Mouse (Mus musculus) liver, embryonic 16.5 days (tissue): ENCODE data around the gene Dsn1. TPM values are rescaled to one million over a fixed set of nuclear protein-coding genes. Genes with fewer than 3 reads are reported as not detected.

Experiments used
- ATAC-seq: fragments of 200-750 bp; cut with Nextera tagmentation; 2 replicates; pipeline ENCODE4 v1.8.0; 2017; ENCODE audit warnings: low read depth, mild to moderate bottlenecking, moderate number of reproducible peaks, moderate library complexity
- H3K27ac ChIP-seq: fragments of 300-500 bp; sonication (generic); 2 replicates; pipeline ENCODE4 v1.5.1; 2014; ENCODE audit warnings: mild to moderate bottlenecking, low read length
- H3K27me3 ChIP-seq: fragments of 300-500 bp; sonication (generic); 2 replicates; pipeline ENCODE4 v1.6.1; 2014; ENCODE audit warnings: low read depth, low read length, mixed read lengths; ENCODE audit not compliant: control insufficient read depth, insufficient read depth
- H3K36me3 ChIP-seq: fragments of 300-500 bp; sonication (generic); 2 replicates; pipeline ENCODE4 v1.6.1; 2014; ENCODE audit warnings: mild to moderate bottlenecking; ENCODE audit not compliant: control insufficient read depth, insufficient read depth
- H3K4me1 ChIP-seq: fragments of 300-500 bp; sonication (generic); 2 replicates; pipeline ENCODE4 v1.6.1; 2014; ENCODE audit warnings: low read depth, low read length, mixed read lengths; ENCODE audit not compliant: control insufficient read depth
- H3K4me2 ChIP-seq: fragments of 300-500 bp; sonication (generic); 2 replicates; pipeline ENCODE4 v1.6.1; 2014; ENCODE audit warnings: low read depth, low read length, mixed read lengths
- H3K4me3 ChIP-seq: fragments of 300-500 bp; sonication (generic); 2 replicates; pipeline ENCODE4 v1.5.1; 2014; ENCODE audit warnings: low read depth, mild to moderate bottlenecking, low read length
- H3K9ac ChIP-seq: fragments of 300-500 bp; sonication (generic); 2 replicates; pipeline ENCODE4 v1.6.1; 2014; ENCODE audit warnings: low read depth, low read length
- H3K9me3 ChIP-seq: fragments of 300-500 bp; sonication (generic); replicated peaks from 2 replicates; pipeline ENCODE4 v1.6.1; 2016; ENCODE audit warnings: low read length; ENCODE audit not compliant: control insufficient read depth
- WGBS: fragments of 180-500 bp; shearing (Covaris S2); extraction: QIAGEN DNeasy Blood & Tissue Kit; methylation state at CpG from one replicate; pipeline ENCODE4 v1.1.7; 2014; ENCODE audit not compliant: insufficient replicate concordance; 5-methylcytosine and 5-hydroxymethylcytosine counted together
- polyA plus RNA-seq: library from polyadenylated mRNA; unstranded; fragments of >200 nt; fragmentation: Nextera tagmentation; extraction: Ambion mirVana; gene quantifications from 2 replicates; pipeline ENCODE4 v1.2.1, GENCODE M21; 2015

The Dsn1 gene
- polyA plus RNA-seq, 1 experiment from 2014 or later: 26.7 TPM

DNA sequence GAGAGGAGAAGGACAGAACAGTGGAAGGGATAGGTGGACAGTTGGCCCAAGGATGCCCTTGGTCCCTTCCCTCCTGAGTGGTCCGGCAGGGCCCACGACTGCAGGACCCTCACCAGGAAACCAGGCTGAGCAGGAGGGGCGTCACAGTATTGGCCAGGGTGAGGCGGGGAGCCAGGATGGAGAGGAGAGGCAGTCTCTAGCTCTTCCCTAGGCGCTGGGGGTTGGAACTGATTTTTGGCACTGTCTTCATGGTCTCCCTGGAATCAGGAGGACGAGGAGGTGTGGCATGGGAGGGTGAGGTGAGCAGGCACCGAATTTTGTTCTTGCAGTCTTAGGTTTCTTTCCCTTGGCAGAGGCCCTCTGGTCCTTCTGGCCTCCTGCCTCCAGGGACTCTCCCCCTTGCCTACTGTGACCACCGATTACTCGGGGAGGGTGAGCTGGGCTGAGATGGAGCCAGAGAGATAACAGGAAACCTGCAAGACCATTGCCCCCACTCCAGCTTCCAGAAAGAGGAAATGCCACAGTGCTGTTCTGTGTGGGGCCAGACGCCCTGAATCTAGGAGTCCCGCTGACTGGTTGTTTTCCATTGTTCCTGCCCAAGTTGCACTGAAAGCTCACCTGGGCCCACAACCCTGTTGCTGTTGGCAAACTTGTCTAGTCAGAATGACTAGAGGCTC is 3.8 kb upstream of the Dsn1 start:
- 25% methylated on average over 11 of the region's 11 CpGs for WGBS
- Histone ChIP-seq H3K27ac (no peak overlapping the region), H3K36me3 (no peaks in the 10 kb centered on the region), H3K9me3 (no peaks in the 10 kb centered on the region), H3K4me3 (no peak overlapping the region), H3K27me3 (no peaks in the 10 kb centered on the region), H3K9ac (no peak overlapping the region), H3K4me1 (peaks cover 38% of the 10 kb centered on the region), H3K4me2 (no peak overlapping the region)
- no peak for ATAC-seq

DNA sequence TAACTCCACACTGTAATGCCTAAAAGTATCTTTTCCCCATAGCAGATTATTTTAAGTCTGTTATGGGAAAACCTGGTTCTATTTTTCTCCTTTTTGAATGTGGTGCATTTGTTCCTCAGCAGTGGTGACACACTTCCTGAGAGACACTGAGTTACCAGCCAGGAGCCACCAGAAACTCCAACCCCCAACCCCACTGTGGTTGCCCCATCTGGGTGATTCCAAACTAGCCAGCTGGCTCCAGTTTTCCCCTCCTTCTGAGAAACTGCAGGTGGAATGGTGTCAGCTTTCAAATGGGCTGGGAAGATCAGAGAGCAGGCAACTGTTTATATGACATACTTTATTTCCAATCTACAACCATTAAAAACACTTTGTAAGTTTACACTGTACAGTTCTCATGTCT is 3.2 kb upstream of the Dsn1 start:
- ATAC-seq: no peak
- Histone ChIP-seq H3K4me2 (no peak overlapping the region), H3K9ac (no peak overlapping the region), H3K27ac (no peak overlapping the region), H3K4me3 (no peak overlapping the region), H3K36me3 (0 out of 2 replicates have a peak, but pooled peaks cover 2% of the 10 kb centered on the region), H3K9me3 (no peaks in the 10 kb centered on the region), H3K4me1 (peaks cover 37% of the 10 kb centered on the region), H3K27me3 (no peaks in the 10 kb centered on the region)

DNA sequence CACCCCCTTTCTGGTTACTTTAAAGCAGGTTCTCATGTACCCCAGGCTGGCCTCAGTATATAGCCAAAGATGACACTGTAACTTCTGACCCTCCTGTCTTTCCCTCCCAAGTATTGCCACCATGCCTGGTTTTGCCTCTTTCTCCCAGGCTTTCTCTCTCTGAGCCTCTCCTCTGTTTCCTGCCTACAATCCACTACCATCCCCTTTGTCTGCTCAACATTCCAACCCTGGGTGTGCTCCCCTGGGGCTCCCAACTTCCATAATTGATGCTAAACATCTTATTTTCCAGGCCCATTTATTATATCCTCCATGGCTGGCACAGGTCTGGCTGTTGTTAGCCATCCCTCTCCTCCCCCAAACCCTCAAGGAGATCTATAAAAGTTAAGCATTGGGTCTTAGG is 1.6 kb upstream of the Dsn1 start:
- no peak for ATAC-seq
- no peaks in the 10 kb centered on the region for H3K27me3 ChIP-seq
- no peak overlapping the region for H3K27ac ChIP-seq
- no peak overlapping the region for H3K4me3 ChIP-seq
- H3K9ac ChIP-seq: no peak overlapping the region
- H3K36me3 ChIP-seq: peaks cover 15% of the 10 kb centered on the region
- H3K4me1 ChIP-seq: peaks cover 37% of the 10 kb centered on the region
- H3K4me2 ChIP-seq: no peak overlapping the region
- H3K9me3 ChIP-seq: no peaks in the 10 kb centered on the region

DNA sequence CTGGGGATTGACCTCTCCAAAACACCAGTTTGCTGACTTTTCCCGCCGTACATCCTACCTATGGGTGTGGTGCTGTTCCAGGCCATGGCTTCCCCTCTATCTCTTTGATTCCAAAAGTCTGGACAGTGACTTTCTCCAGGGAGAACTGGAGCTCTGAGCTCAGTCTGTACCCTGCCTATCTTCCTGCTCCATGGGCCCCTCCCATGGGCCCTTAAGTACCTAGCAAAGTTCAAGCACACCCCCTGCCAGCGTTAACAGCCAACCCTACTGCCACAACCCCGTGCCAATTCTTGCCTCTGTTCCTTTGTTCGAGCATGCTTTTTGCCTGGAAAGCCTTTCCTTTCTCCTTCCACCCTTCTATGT is 261 bp upstream of the Dsn1 start:
- Histone ChIP-seq H3K27ac (peak overlapping the region; percentile 86), H3K4me1 (peaks cover 32% of the 10 kb centered on the region), H3K4me3 (peak overlapping the region; percentile 79), H3K9ac (peak overlapping the region; percentile 90), H3K27me3 (no peaks in the 10 kb centered on the region), H3K4me2 (peak overlapping the region; percentile 84), H3K9me3 (no peaks in the 10 kb centered on the region), H3K36me3 (peaks cover 21% of the 10 kb centered on the region)
- ATAC-seq: no peak; the same call in 1 of the 2 replicates
- 24% methylated on average over 5 of the region's 5 CpGs for WGBS

DNA sequence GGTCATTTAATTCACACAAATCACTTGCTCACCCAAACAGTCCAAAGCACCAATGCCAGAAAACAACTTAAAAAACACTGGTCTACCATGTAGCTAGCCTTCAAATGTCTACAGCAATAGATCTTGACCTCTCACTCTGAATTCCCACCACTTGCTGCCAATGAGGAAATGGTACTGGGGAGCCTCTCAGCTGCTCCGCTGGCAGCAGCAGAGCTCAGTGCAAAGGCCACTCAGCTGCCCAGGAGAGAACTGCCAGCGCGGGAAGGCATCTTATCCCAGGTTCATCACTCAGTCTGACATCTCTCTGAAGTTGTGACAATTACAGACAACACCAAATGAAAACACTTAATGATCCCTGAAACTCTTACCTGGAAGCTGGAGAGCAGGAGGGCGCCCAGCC is 4.6 kb downstream of the Dsn1 start:
- Histone ChIP-seq H3K36me3 (peaks cover 51% of the 10 kb centered on the region), H3K9me3 (no peaks in the 10 kb centered on the region), H3K27me3 (no peaks in the 10 kb centered on the region), H3K4me2 (no peak overlapping the region), H3K4me1 (peaks cover 12% of the 10 kb centered on the region), H3K4me3 (no peak overlapping the region), H3K9ac (no peak overlapping the region), H3K27ac (no peak overlapping the region)
- ATAC-seq: no peak
- WGBS: 88% methylated on average over 4 of the region's 4 CpGs

DNA sequence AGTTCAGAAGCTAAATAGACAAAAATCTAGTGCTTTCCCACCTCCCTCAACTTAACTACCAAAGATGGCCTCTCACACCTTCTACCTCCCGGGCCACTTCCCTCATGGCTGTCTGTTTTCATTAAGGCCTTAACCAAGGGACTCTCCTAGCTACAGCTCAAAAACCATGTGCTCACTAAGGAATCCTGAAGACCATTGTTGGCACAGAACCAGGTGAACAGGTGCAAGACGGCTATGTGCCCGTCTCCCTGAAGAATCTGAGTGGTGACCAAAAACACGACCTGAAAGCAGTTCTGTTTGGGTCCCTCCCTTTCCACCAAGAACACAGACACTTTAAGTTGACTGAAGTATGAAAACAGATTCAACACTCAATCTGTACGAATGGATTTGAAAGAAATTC is 8.7 kb downstream of the Dsn1 start:
- Histone ChIP-seq H3K9me3 (no peaks in the 10 kb centered on the region), H3K4me2 (no peak overlapping the region), H3K4me1 (no peaks in the 10 kb centered on the region), H3K27ac (no peak overlapping the region), H3K9ac (no peak overlapping the region), H3K4me3 (no peak overlapping the region), H3K36me3 (peaks cover 56% of the 10 kb centered on the region), H3K27me3 (no peaks in the 10 kb centered on the region)
- no peak for ATAC-seq
- 86% methylated on average over 5 of the region's 5 CpGs for WGBS

DNA sequence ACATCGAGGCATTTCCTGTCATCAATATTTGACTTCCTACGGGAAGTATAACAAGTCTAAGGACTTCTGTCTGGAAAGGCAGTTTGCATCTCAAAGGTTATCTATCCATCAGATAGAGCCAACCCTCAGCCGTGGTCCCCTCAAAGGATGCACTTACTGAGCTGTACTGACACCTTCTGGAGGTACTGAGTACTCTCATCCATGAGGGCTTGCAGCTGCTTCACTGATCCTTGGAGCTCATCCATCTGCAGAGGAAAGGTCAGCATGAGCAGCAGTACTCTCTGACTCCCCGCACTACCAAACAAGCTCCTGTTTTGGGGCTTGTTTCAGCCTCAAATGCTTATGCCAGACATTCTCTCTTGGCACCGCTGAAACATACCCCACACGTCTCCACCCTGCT is 10.4 kb downstream of the Dsn1 start:
- 66% methylated on average over 6 of the region's 6 CpGs for WGBS
- Histone ChIP-seq H3K27ac (no peak overlapping the region), H3K36me3 (peaks cover 52% of the 10 kb centered on the region), H3K4me2 (no peak overlapping the region), H3K4me3 (no peak overlapping the region), H3K27me3 (no peaks in the 10 kb centered on the region), H3K9ac (no peak overlapping the region), H3K9me3 (no peaks in the 10 kb centered on the region), H3K4me1 (peaks cover 3% of the 10 kb centered on the region)
- ATAC-seq: no peak

DNA sequence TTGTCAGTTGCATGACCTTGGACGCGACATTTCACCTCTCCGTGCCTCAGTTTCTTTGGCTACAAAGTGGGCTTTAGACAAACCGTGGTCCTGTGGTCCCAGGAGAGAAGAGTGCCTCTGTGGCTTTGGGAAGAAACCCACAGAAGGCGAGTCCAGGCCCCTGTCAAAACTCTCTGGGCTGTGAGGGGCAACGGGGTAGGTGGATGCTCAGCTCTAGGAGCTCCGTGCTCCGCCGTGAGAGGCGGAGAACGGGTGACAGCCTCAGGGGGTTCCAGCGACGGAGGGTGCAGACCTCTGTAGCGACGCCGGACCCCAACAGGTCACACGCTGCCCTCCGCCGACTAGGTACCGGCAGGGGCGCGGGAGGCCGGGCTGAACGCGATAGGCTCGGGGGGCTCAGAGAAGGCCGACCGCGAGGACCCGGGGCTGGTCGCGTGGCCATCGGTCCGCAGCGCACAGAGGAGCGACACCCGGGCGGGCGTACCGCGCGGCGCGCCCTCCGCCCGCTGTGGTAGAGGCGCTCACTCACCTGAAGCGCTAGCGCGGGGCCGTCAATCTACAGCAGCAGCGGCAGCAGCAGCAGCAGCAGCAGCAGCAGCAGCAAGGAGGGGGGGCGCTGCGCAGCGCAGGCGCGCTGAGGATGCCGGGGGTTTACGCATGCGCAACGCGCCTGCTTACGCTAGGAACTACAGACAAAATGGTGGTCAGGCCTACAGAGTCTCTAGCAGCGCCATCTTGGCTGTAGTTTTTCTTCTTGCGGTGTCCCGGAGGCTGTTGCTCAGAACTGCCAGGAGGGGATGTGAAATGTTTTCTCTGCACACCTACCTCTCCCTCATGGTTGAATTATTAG is 15.3 kb downstream of the Dsn1 start, which contains the start of gene Ndrg3:
TSS of gene Ndrg3 (minus strand) at position 587 of the 850 bp plus-strand sequence.
- WGBS: under 1% methylated on average over 66 of the region's 66 CpGs
- H3K9me3 ChIP-seq: no peaks in the 10 kb centered on the region

DNA sequence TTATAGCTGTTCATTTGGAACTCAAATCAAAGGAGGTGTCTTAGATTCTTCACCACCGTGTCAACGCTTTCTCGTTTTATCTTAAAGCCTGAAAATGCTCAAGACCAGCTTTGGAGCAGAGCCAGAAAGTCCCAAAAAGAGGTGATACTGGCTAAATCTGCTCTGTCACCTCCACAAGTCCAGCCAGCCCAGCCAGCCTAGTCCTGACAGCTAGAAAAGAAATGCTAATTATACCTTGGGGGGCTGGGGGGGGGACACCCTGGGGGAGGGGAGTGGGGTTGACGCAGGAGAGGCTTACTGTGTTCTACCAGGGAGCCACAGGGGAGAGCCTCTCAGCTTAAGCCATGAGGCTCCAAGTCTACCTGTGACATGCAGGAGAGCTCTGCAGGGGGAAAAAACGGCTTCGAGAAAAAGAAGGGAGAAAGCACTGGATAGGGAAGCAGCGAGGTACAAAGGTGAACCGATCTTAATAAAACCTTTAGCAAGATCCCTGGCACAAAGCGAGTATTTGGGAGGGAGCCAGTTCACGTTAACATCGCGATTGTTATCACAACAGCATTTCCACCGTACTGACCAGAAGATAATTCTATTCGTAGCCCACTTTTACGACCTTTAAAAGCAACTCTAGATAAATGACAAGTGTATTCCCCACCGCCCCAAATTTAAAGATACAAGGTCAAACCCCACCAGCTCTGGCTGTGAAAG is 16.1 kb downstream of the Dsn1 start:
- Histone ChIP-seq H3K36me3 (peaks cover 11% of the 10 kb centered on the region), H3K9ac (peak overlapping the region; percentile 98), H3K4me3 (peak overlapping the region; percentile 98), H3K4me2 (peak overlapping the region; percentile 84), H3K4me1 (peaks cover 22% of the 10 kb centered on the region), H3K27ac (peak overlapping the region; percentile 90), H3K27me3 (no peaks in the 10 kb centered on the region), H3K9me3 (no peaks in the 10 kb centered on the region)
- WGBS: 4% methylated on average over 16 of the region's 16 CpGs
- ATAC-seq: no peak

More for the DNA sequence above, 15.3 kb downstream of the Dsn1 start, which contains the start of gene Ndrg3:
- Histone ChIP-seq H3K4me1 (peaks cover 22% of the 10 kb centered on the region), H3K27ac (peak within 1 kb of the TSS; percentile 90), H3K9ac (peak within 1 kb of the TSS; percentile 98), H3K4me3 (peak within 1 kb of the TSS; percentile 98), H3K36me3 (peaks cover 18% of the 10 kb centered on the region), H3K27me3 (no peaks in the 10 kb centered on the region), H3K4me2 (peak within 1 kb of the TSS; percentile 84)
- ATAC-seq: peak; percentile 96
